Mouse (Mus musculus): Measurements from ENCODE around the gene Lrrfip1. TPM values are rescaled to one million over a fixed set of nuclear protein-coding genes. Genes with fewer than 3 reads are reported as not detected.

The Lrrfip1 gene
- polyA plus RNA-seq, 1 experiment from 2014 or later: 69.2 TPM

- 81% methylated on average over 8 of the region's 8 CpGs for WGBS
- no peak overlapping the region for H3K27ac ChIP-seq (ENCODE audit: low read length)
Observed at GRCm38 (mm10) chr1:91077980-91078379, 79.4 kb downstream of the Lrrfip1 start.

GRCm38 (mm10) chr1:91079740-91080422 is 81.3 kb downstream of the Lrrfip1 start:
- Histone ChIP-seq H3K27ac (ENCODE audit: low read length) (peak overlapping the region; percentile 62), H3K4me2 (ENCODE audit: low read depth, low read length) (no peak overlapping the region), H3K4me3 (ENCODE audit: low read length) (no peak overlapping the region), H3K36me3 (ENCODE audit: control insufficient read depth, insufficient read depth, low read length) (no peaks in the 10 kb centered on the region), H3K27me3 (replicated peaks; ENCODE audit: control insufficient read depth, insufficient read depth, low read length) (no peaks in the 10 kb centered on the region), H3K9me3 (ENCODE audit: control insufficient read depth, low read length) (no peaks in the 10 kb centered on the region), H3K4me1 (ENCODE audit: control insufficient read depth, insufficient read depth, low read length) (peaks cover 30% of the 10 kb centered on the region), H3K9ac (ENCODE audit: low read depth, low read length) (no peak overlapping the region)
- ATAC-seq: peak; percentile 27
- 77% methylated on average over 10 of the region's 10 CpGs for WGBS

More at GRCm38 (mm10) chr1:91077980-91078379, 79.4 kb downstream of the Lrrfip1 start:
- H3K27me3 ChIP-seq (replicated peaks; ENCODE audit: control insufficient read depth, insufficient read depth, low read length): no peaks in the 10 kb centered on the region
- H3K4me2 ChIP-seq (ENCODE audit: low read depth, low read length): no peak overlapping the region
- no peak overlapping the region for H3K4me3 ChIP-seq (ENCODE audit: low read length)
- H3K9ac ChIP-seq (ENCODE audit: low read depth, low read length): no peak overlapping the region
- H3K36me3 ChIP-seq (ENCODE audit: control insufficient read depth, insufficient read depth, low read length): no peaks in the 10 kb centered on the region
- H3K9me3 ChIP-seq (ENCODE audit: control insufficient read depth, low read length): no peaks in the 10 kb centered on the region
- ATAC-seq: no peak
- peaks cover 23% of the 10 kb centered on the region for H3K4me1 ChIP-seq (ENCODE audit: control insufficient read depth, insufficient read depth, low read length)

GRCm38 (mm10) chr1:91080423-91080749 is 81.8 kb downstream of the Lrrfip1 start:
- H3K4me3 ChIP-seq (ENCODE audit: low read length): no peak overlapping the region
- peak overlapping the region; percentile 62 for H3K27ac ChIP-seq (ENCODE audit: low read length)
- ATAC-seq: peak; percentile 77
- H3K4me1 ChIP-seq (ENCODE audit: control insufficient read depth, insufficient read depth, low read length): peaks cover 33% of the 10 kb centered on the region
- H3K36me3 ChIP-seq (ENCODE audit: control insufficient read depth, insufficient read depth, low read length): no peaks in the 10 kb centered on the region
- H3K4me2 ChIP-seq (ENCODE audit: low read depth, low read length): no peak overlapping the region
- H3K9me3 ChIP-seq (ENCODE audit: control insufficient read depth, low read length): no peaks in the 10 kb centered on the region
- H3K9ac ChIP-seq (ENCODE audit: low read depth, low read length): no peak overlapping the region
- 50% methylated on average over 7 of the region's 7 CpGs for WGBS
- no peaks in the 10 kb centered on the region for H3K27me3 ChIP-seq (replicated peaks; ENCODE audit: control insufficient read depth, insufficient read depth, low read length)

DNA sequence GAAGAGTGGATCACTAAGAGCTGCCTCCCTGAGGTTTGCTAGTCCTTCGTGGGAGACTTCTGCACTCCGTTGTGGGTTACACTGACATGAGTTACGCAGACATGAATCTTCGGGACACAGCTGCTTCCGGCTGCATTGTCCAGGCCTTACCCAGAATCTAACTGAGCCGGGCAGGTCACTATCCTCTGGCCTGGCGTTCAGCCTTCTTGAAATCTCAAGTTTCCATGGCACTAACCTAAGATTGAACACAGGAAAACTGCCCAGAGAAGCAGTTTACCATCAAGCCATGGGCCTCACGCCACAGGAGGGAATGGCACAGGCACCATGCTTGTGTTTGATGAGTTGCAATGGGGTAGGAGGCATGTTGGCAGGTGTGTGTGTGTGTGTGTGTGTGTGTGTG is 85.8 kb downstream of the Lrrfip1 start:
- no peaks in the 10 kb centered on the region for H3K9me3 ChIP-seq (ENCODE audit: control insufficient read depth, low read length)
- H3K27ac ChIP-seq (ENCODE audit: low read length): 0 out of 2 replicates have a peak overlapping the region, but pooled peaks have one; percentile 11
- H3K9ac ChIP-seq (ENCODE audit: low read depth, low read length): no peak overlapping the region
- ATAC-seq: no peak
- WGBS: 65% methylated on average over 8 of the region's 8 CpGs
- H3K36me3 ChIP-seq (ENCODE audit: control insufficient read depth, insufficient read depth, low read length): no peaks in the 10 kb centered on the region
- H3K4me3 ChIP-seq (ENCODE audit: low read length): no peak overlapping the region
- H3K4me1 ChIP-seq (ENCODE audit: control insufficient read depth, insufficient read depth, low read length): peaks cover 32% of the 10 kb centered on the region
- H3K27me3 ChIP-seq (replicated peaks; ENCODE audit: control insufficient read depth, insufficient read depth, low read length): no peaks in the 10 kb centered on the region
- H3K4me2 ChIP-seq (ENCODE audit: low read depth, low read length): no peak overlapping the region

GRCm38 (mm10) chr1:91085009-91085408 is 86.5 kb downstream of the Lrrfip1 start:
- 61% methylated on average over 10 of the region's 10 CpGs for WGBS
- no peak for ATAC-seq

DNA sequence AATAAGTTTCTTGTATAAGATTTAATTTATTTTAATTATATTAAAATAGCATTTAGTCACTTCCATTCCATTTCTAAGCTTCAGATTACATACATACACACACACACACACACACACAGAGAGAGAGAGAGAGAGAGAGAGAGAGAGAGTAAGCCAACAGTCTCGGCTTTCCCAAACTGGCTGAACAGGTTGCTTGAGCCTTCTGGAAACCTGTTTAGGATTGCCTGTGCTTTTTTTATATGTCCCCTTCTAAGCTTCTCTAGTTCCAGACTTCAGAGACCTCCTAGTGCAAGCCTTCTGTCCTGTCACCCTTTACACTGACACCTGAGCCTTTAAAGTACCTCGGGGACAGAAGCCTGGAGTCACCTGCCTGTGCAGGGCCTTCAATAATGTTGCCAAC is 87.1 kb downstream of the Lrrfip1 start:
- H3K4me2 ChIP-seq (ENCODE audit: low read depth, low read length): no peak overlapping the region
- no peak overlapping the region for H3K4me3 ChIP-seq (ENCODE audit: low read length)
- H3K36me3 ChIP-seq (ENCODE audit: control insufficient read depth, insufficient read depth, low read length): no peaks in the 10 kb centered on the region
- no peaks in the 10 kb centered on the region for H3K9me3 ChIP-seq (ENCODE audit: control insufficient read depth, low read length)
- no peak overlapping the region for H3K9ac ChIP-seq (ENCODE audit: low read depth, low read length)
- no peak overlapping the region for H3K27ac ChIP-seq (ENCODE audit: low read length)
- no peaks in the 10 kb centered on the region for H3K27me3 ChIP-seq (replicated peaks; ENCODE audit: control insufficient read depth, insufficient read depth, low read length)
- no peak for ATAC-seq
- WGBS: 40% methylated on average over 2 of the region's 2 CpGs
- peaks cover 22% of the 10 kb centered on the region for H3K4me1 ChIP-seq (ENCODE audit: control insufficient read depth, insufficient read depth, low read length)

More at GRCm38 (mm10) chr1:91085009-91085408, 86.5 kb downstream of the Lrrfip1 start:
- no peaks in the 10 kb centered on the region for H3K9me3 ChIP-seq (ENCODE audit: control insufficient read depth, low read length)
- no peak overlapping the region for H3K4me2 ChIP-seq (ENCODE audit: low read depth, low read length)
- no peak overlapping the region for H3K4me3 ChIP-seq (ENCODE audit: low read length)
- 0 out of 2 replicates have a peak overlapping the region, but pooled peaks have one; percentile 11 for H3K27ac ChIP-seq (ENCODE audit: low read length)
- no peak overlapping the region for H3K9ac ChIP-seq (ENCODE audit: low read depth, low read length)
- H3K27me3 ChIP-seq (replicated peaks; ENCODE audit: control insufficient read depth, insufficient read depth, low read length): no peaks in the 10 kb centered on the region
- peaks cover 26% of the 10 kb centered on the region for H3K4me1 ChIP-seq (ENCODE audit: control insufficient read depth, insufficient read depth, low read length)
- H3K36me3 ChIP-seq (ENCODE audit: control insufficient read depth, insufficient read depth, low read length): no peaks in the 10 kb centered on the region

DNA sequence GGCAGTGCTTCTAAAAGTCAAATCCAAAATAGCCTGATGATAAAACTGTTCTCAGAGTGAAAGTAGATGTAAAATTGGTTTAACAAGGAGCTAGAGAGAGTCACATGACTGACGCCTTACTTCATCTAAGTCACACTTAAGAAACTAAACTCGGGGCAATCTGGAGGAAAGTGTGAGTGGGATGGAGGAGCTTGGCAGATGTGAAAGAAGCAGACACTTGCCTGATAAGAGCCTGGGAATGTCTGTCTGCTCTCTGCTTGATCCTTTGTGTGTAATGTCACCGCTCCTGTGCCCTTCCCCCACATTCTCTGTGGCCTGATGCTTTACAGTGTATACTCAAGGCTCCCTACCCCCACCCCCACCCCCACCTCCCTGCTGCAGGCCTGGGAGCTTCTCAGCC is 87.8 kb downstream of the Lrrfip1 start:
- 40% methylated on average over 3 of the region's 3 CpGs for WGBS
- Histone ChIP-seq H3K4me1 (ENCODE audit: control insufficient read depth, insufficient read depth, low read length) (peaks cover 22% of the 10 kb centered on the region), H3K9ac (ENCODE audit: low read depth, low read length) (no peak overlapping the region), H3K9me3 (ENCODE audit: control insufficient read depth, low read length) (no peaks in the 10 kb centered on the region), H3K4me3 (ENCODE audit: low read length) (no peak overlapping the region), H3K27me3 (replicated peaks; ENCODE audit: control insufficient read depth, insufficient read depth, low read length) (no peaks in the 10 kb centered on the region), H3K27ac (ENCODE audit: low read length) (no peak overlapping the region), H3K4me2 (ENCODE audit: low read depth, low read length) (no peak overlapping the region), H3K36me3 (ENCODE audit: control insufficient read depth, insufficient read depth, low read length) (no peaks in the 10 kb centered on the region)
- ATAC-seq: no peak

- no peak overlapping the region for H3K9ac ChIP-seq (ENCODE audit: low read depth, low read length)
- H3K4me1 ChIP-seq (ENCODE audit: control insufficient read depth, insufficient read depth, low read length): peaks cover 22% of the 10 kb centered on the region
- no peak overlapping the region for H3K4me3 ChIP-seq (ENCODE audit: low read length)
- ATAC-seq: no peak
- H3K36me3 ChIP-seq (ENCODE audit: control insufficient read depth, insufficient read depth, low read length): no peaks in the 10 kb centered on the region
- WGBS: 76% methylated on average over 5 of the region's 5 CpGs
- no peaks in the 10 kb centered on the region for H3K27me3 ChIP-seq (replicated peaks; ENCODE audit: control insufficient read depth, insufficient read depth, low read length)
- H3K27ac ChIP-seq (ENCODE audit: low read length): no peak overlapping the region
- no peak overlapping the region for H3K4me2 ChIP-seq (ENCODE audit: low read depth, low read length)
- H3K9me3 ChIP-seq (ENCODE audit: control insufficient read depth, low read length): no peaks in the 10 kb centered on the region
Observed at GRCm38 (mm10) chr1:91086748-91087147, 88.2 kb downstream of the Lrrfip1 start.

GRCm38 (mm10) chr1:91088027-91088426 is 89.5 kb downstream of the Lrrfip1 start:
- Histone ChIP-seq H3K27ac (ENCODE audit: low read length) (no peak overlapping the region), H3K4me1 (ENCODE audit: control insufficient read depth, insufficient read depth, low read length) (peaks cover 22% of the 10 kb centered on the region), H3K27me3 (replicated peaks; ENCODE audit: control insufficient read depth, insufficient read depth, low read length) (no peaks in the 10 kb centered on the region), H3K9me3 (ENCODE audit: control insufficient read depth, low read length) (no peaks in the 10 kb centered on the region), H3K4me3 (ENCODE audit: low read length) (no peak overlapping the region), H3K36me3 (ENCODE audit: control insufficient read depth, insufficient read depth, low read length) (no peaks in the 10 kb centered on the region), H3K9ac (ENCODE audit: low read depth, low read length) (no peak overlapping the region), H3K4me2 (ENCODE audit: low read depth, low read length) (no peak overlapping the region)
- ATAC-seq: no peak
- 85% methylated on average over 7 of the region's 7 CpGs for WGBS

GRCm38 (mm10) chr1:91088941-91089340 is 90.4 kb downstream of the Lrrfip1 start:
- H3K36me3 ChIP-seq (ENCODE audit: control insufficient read depth, insufficient read depth, low read length): no peaks in the 10 kb centered on the region
- H3K4me3 ChIP-seq (ENCODE audit: low read length): no peak overlapping the region
- peaks cover 17% of the 10 kb centered on the region for H3K4me1 ChIP-seq (ENCODE audit: control insufficient read depth, insufficient read depth, low read length)
- H3K27ac ChIP-seq (ENCODE audit: low read length): no peak overlapping the region
- no peak overlapping the region for H3K4me2 ChIP-seq (ENCODE audit: low read depth, low read length)
- no peak overlapping the region for H3K9ac ChIP-seq (ENCODE audit: low read depth, low read length)
- 70% methylated on average over 8 of the region's 8 CpGs for WGBS
- no peaks in the 10 kb centered on the region for H3K9me3 ChIP-seq (ENCODE audit: control insufficient read depth, low read length)
- no peaks in the 10 kb centered on the region for H3K27me3 ChIP-seq (replicated peaks; ENCODE audit: control insufficient read depth, insufficient read depth, low read length)
- ATAC-seq: no peak
